8 mouse cellular contexts compared by ENCODE assay signal in the genomic region with DNA sequence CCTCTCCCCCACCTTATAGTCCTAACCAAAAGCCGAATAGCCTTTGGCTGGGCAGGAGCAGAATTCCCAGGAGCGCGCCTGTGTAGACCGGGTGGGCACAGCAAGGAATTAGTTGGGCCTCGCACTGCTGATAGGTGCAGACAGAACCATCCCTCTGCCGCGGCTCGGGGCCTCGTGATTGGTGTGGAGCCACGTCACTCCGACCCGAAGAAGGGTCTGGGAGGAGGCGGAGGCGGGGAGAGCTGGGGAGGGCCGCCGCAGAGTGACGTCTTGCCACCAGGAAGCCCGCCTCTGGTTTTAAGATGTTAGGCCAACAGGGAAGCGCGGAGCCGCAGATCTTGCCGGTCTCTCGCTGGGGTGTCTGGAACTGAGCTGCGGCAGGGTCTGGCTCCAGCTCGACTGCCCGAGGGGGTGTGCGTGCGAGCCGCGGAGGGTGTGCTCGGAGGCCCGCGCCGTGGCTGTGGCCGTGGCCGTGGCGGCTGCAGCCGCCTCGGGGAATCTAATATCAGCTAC. TPM values are rescaled to one million over a fixed set of nuclear protein-coding genes. Genes with fewer than 3 reads are reported as not detected.
DNase-seq lines count a peak whose midpoint lies in the region; ATAC-seq and TF ChIP-seq lines count a peak whose summit lies in the region.

No protein-coding gene starts in this region.

- H3K36me3 ChIP-seq in kidney, adult 2 months (ENCODE audit: control insufficient read depth, insufficient read depth, low read length), result no peaks in the 10 kb centered on the region
- H3K36me3 ChIP-seq in lung, postnatal 0 days (ENCODE audit: insufficient read depth, low read length), result no peaks in the 10 kb centered on the region

- H3K4me2 ChIP-seq in lung, postnatal 0 days (replicated peaks; ENCODE audit: low read depth, low read length), result peak overlapping the region; percentile 85

- H3K4me3 ChIP-seq in left cerebral cortex, adult 2 months, result peak overlapping the region; percentile 26
- H3K4me3 ChIP-seq in kidney, adult 2 months (ENCODE audit: insufficient read depth, low read depth, low read length), result peak overlapping the region; percentile 63
- peak overlapping the region; percentile 65 for H3K4me3 ChIP-seq in lung, postnatal 0 days (ENCODE audit: low read depth, low read length)

- 0 out of 2 replicates have a peak overlapping the region, but pooled peaks have one; percentile 4 for H3K9ac ChIP-seq in lung, postnatal 0 days (replicated peaks; ENCODE audit: low read depth)

- intact Hi-C loops in left cerebral cortex, adult 2 months (cut with DNase I), result loop anchor here (2.0 kb wide), 1 partner anchor 15 kb away; a partner anchor contains a TSS

- DNase-seq in left cerebral cortex, adult 2 months (ENCODE audit: extremely low spot score in 1 of 2, low spot score in 2 of 2), result no peak
- DNase-seq in left cerebral cortex, adult 18-20 months (ENCODE audit: low spot score in 2 of 2), result no peak
- DNase-seq in embryo, embryonic 11.5 days (ENCODE audit: low read depth, low spot score), result peak; percentile 83
- DNase-seq in heart, adult 8-10 months (ENCODE audit: low spot score), result peak; percentile 40
- DNase-seq in kidney, adult 2 months, result peak; percentile 84
- DNase-seq in lung, postnatal 0 days (ENCODE audit: low spot score), result peak; percentile 86
- DNase-seq in retina, embryonic 14.5 days (ENCODE audit: low spot score), result peak; percentile 94
- no peak for DNase-seq in frontal cortex, postnatal 14 days (ENCODE audit: low spot score in 2 of 2)

- TF ChIP-seq POLR2A in kidney, adult 2 months (IDR thresholded peaks at IDR 0.05; ENCODE audit: low read depth, low read length), result peak; percentile 70

- no peak for TF ChIP-seq CTCF in left cerebral cortex, adult 2 months (IDR thresholded peaks at IDR 0.05)
- TF ChIP-seq CTCF in kidney, adult 2 months (conservative IDR thresholded peaks at IDR 0.05; ENCODE audit: insufficient read depth, insufficient read length, low read depth, low read length), result no peak
- no peak for TF ChIP-seq CTCF in lung, postnatal 0 days (IDR thresholded peaks at IDR 0.05)

- under 1% methylated on average over 39 of the region's 39 CpGs for WGBS in kidney, adult 2 months
- WGBS in lung, postnatal 0 days, result under 1% methylated on average over 31 of the region's 39 CpGs

- TF ChIP-seq EP300 in lung, postnatal 0 days (IDR thresholded peaks at IDR 0.05), result no peak

- H3K9me3 ChIP-seq in lung, postnatal 0 days (ENCODE audit: low read length), result no peaks in the 10 kb centered on the region; the same call in 1 of the 2 replicates

- H3K27me3 ChIP-seq in kidney, adult 2 months (replicated peaks; ENCODE audit: control insufficient read depth, insufficient read depth, low read length), result peaks cover 16% of the 10 kb centered on the region
- peaks cover 91% of the 10 kb centered on the region for H3K27me3 ChIP-seq in lung, postnatal 0 days (replicated peaks; ENCODE audit: insufficient read depth, low read length)

- H3K4me1 ChIP-seq in kidney, adult 2 months (ENCODE audit: control insufficient read depth, insufficient read depth, low read length), result 0 out of 2 replicates have a peak, but pooled peaks cover 3% of the 10 kb centered on the region
- H3K4me1 ChIP-seq in lung, postnatal 0 days (ENCODE audit: insufficient read depth, low read depth, low read length), result 0 out of 2 replicates have a peak, but pooled peaks cover 4% of the 10 kb centered on the region

- ATAC-seq in lung, postnatal 0 days, result peak; percentile 97

- H3K27ac ChIP-seq in left cerebral cortex, adult 2 months, result no peak overlapping the region
- no peak overlapping the region; the same call in 1 of the 2 replicates for H3K27ac ChIP-seq in kidney, adult 2 months (ENCODE audit: insufficient read depth, low read depth, low read length)
- no peak overlapping the region for H3K27ac ChIP-seq in lung, postnatal 0 days (ENCODE audit: low read length)

RNA-seq across cellular contexts. Expression of a gene that starts 14.0 kb away (rescaled TPM):
- total RNA-seq in left cerebral cortex, adult 2 months (2021), result not detected
- not detected for total RNA-seq in left cerebral cortex, adult 18-20 months (2021)
- total RNA-seq in heart, adult 8-10 months (2022), result 1 to 10 TPM in 1 of 4 experiments, under 1 TPM in 3; 0.57 to 1.4 (median 0.69) TPM
- polyA plus RNA-seq in kidney, adult 2 months (2012; rRNA removed), result 9.9 and 10.5 TPM in 2 replicates
- polyA plus RNA-seq in lung, postnatal 0 days (2015; fragmentation: Nextera tagmentation; extraction: Ambion mirVana), result 1.5 and 1.8 TPM in 2 replicates

Comparison
In these comparisons a context has a peak if more than half of its experiments do, and no peak if none do; other contexts are left out.
1. DNase-seq: peak in embryo, embryonic 11.5 days (single experiment), heart, adult 8-10 months (single experiment), kidney, adult 2 months (single experiment), lung, postnatal 0 days (single experiment) and retina, embryonic 14.5 days (single experiment); none in left cerebral cortex, adult 2 months (0 of 2), left cerebral cortex, adult 18-20 months (0 of 2) and frontal cortex, postnatal 14 days (0 of 2).
2. Peak in every context shown above with its lines, with median percentiles within 50 percentile points of each other: H3K4me3 ChIP-seq.